Mouse (Mus musculus) midbrain, postnatal 0 days (tissue): ENCODE results near the gene Il23a. TPM values are rescaled to one million over a fixed set of nuclear protein-coding genes. Genes with fewer than 3 reads are reported as not detected.

Experiments
- ATAC-seq: fragments of 200-750 bp; cut with Nextera tagmentation; 2 replicates; pipeline ENCODE4 v1.8.0; 2017; ENCODE audit warnings: moderate number of reproducible peaks, mild to moderate bottlenecking, moderate TSS enrichment, moderate library complexity; ENCODE audit not compliant: low FRiP score
- DNase-seq: peaks from one replicate; pipeline ENCODE4 v3.0.0-alpha.2; 2015; ENCODE audit warnings: low spot score
- H3K27ac ChIP-seq: fragments of 300-500 bp; sonication (generic); 2 replicates; pipeline ENCODE4 v1.5.1; 2014; ENCODE audit warnings: low read depth, mild to moderate bottlenecking, low read length, mixed read lengths
- H3K27me3 ChIP-seq: fragments of 300-500 bp; sonication (generic); 2 replicates; pipeline ENCODE4 v1.6.1; 2014; ENCODE audit warnings: low read length, control low read depth, mixed read lengths; ENCODE audit not compliant: insufficient read depth
- H3K36me3 ChIP-seq: fragments of 300-500 bp; sonication (generic); 2 replicates; pipeline ENCODE4 v1.6.1; 2014; ENCODE audit warnings: low read length, control low read depth, mixed read lengths; ENCODE audit not compliant: insufficient read depth
- H3K4me1 ChIP-seq: fragments of 300-500 bp; sonication (generic); 2 replicates; pipeline ENCODE4 v1.6.1; 2014; ENCODE audit warnings: mild to moderate bottlenecking, control low read depth, antibody characterized with exemption, low read length, mixed read lengths; ENCODE audit not compliant: insufficient read depth
- H3K4me2 ChIP-seq: fragments of 300-500 bp; sonication (generic); 2 replicates; pipeline ENCODE4 v1.6.1; 2014; ENCODE audit warnings: low read depth, mild to moderate bottlenecking, low read length, mixed read lengths; ENCODE audit not compliant: poor library complexity, severe bottlenecking
- H3K4me3 ChIP-seq: fragments of 300-500 bp; sonication (generic); 2 replicates; pipeline ENCODE4 v1.5.1; 2014; ENCODE audit warnings: low read depth, mild to moderate bottlenecking, low read length, moderate library complexity
- H3K9ac ChIP-seq: fragments of 300-500 bp; sonication (generic); replicated peaks from 2 replicates; pipeline ENCODE4 v1.6.1; 2014; ENCODE audit warnings: mild to moderate bottlenecking, low read length, moderate library complexity, mixed read lengths; ENCODE audit not compliant: poor library complexity, severe bottlenecking
- H3K9me3 ChIP-seq: fragments of 300-500 bp; sonication (generic); 2 replicates; pipeline ENCODE4 v1.6.1; 2016; ENCODE audit warnings: low read length, control low read depth
- CTCF ChIP-seq: IDR thresholded peaks from 2 replicates; pipeline ENCODE4 v1.5.1; 2016; ENCODE audit warnings: antibody characterized with exemption, mild to moderate bottlenecking
- WGBS: fragments of 180-500 bp; shearing (Covaris S2); extraction: QIAGEN DNeasy Blood & Tissue Kit; methylation state at CpG from one replicate; pipeline ENCODE4 v1.1.7; 2014; 5-methylcytosine and 5-hydroxymethylcytosine counted together
- polyA plus RNA-seq: library from polyadenylated mRNA; unstranded; fragments of >200 nt; fragmentation: Nextera tagmentation; extraction: Ambion mirVana; gene quantifications from 2 replicates; pipeline ENCODE4 v1.2.1, GENCODE M21; 2015
- total RNA-seq: library from RNA; depleted of rRNA; stranded (reverse); fragments of >200 nt; gene quantifications from 2 replicates; pipeline ENCODE4 v1.2.3, GENCODE M21; 2014

Gene Il23a
- total and polyA plus RNA-seq, 2 experiments from 2014 or later: not detected

- Histone ChIP-seq H3K9me3 (no peaks in the 10 kb centered on the region), H3K4me2 (no peak overlapping the region), H3K4me1 (no peaks in the 10 kb centered on the region), H3K27me3 (no peaks in the 10 kb centered on the region), H3K9ac (no peak overlapping the region), H3K27ac (no peak overlapping the region), H3K36me3 (peaks cover 38% of the 10 kb centered on the region), H3K4me3 (no peak overlapping the region)
- no peak for ATAC-seq
- TF ChIP-seq CTCF: no peak
- no peak for DNase-seq
- 95% methylated on average over 4 of the region's 4 CpGs for WGBS
These were observed 12.3 kb upstream of the Il23a start for GRCm38 (mm10) chr10:128310902-128311301.

- Histone ChIP-seq H3K27ac (no peak overlapping the region; the same call in 1 of the 2 replicates), H3K9ac (no peak overlapping the region; the same call in 1 of the 2 replicates), H3K4me2 (no peak overlapping the region), H3K36me3 (peaks cover 32% of the 10 kb centered on the region), H3K9me3 (no peaks in the 10 kb centered on the region), H3K4me1 (no peaks in the 10 kb centered on the region), H3K4me3 (no peak overlapping the region), H3K27me3 (no peaks in the 10 kb centered on the region)
- 56% methylated on average over 11 of the region's 11 CpGs for WGBS
- TF ChIP-seq CTCF: no peak
- DNase-seq: peak; percentile 50
- no peak for ATAC-seq
These were observed 11.6 kb upstream of the Il23a start for GRCm38 (mm10) chr10:128310177-128310576.

GRCm38 (mm10) chr10:128309654-128310053, 11.1 kb upstream of the Il23a start:
- no peak overlapping the region for H3K4me2 ChIP-seq
- no peaks in the 10 kb centered on the region for H3K9me3 ChIP-seq
- no peak overlapping the region for H3K4me3 ChIP-seq
- H3K36me3 ChIP-seq: peaks cover 27% of the 10 kb centered on the region
- H3K4me1 ChIP-seq: peaks cover 1% of the 10 kb centered on the region; the same call in 1 of the 2 replicates
- ATAC-seq: no peak
- no peak overlapping the region for H3K9ac ChIP-seq
- no peaks in the 10 kb centered on the region for H3K27me3 ChIP-seq
- TF ChIP-seq CTCF: no peak
- no peak for DNase-seq
- no peak overlapping the region for H3K27ac ChIP-seq
- WGBS: 94% methylated on average over 7 of the region's 7 CpGs

GRCm38 (mm10) chr10:128303126-128304021, 4.8 kb upstream of the Il23a start, which contains the start of gene Pan2:
Pan2 (plus strand) TSS chr10:128303335.
- 1% methylated on average over 37 of the region's 37 CpGs for WGBS
- DNase-seq: peak; percentile 99

GRCm38 (mm10) chr10:128302785-128303125, 4.2 kb upstream of the Il23a start:
- Histone ChIP-seq H3K9me3 (no peaks in the 10 kb centered on the region), H3K27me3 (no peaks in the 10 kb centered on the region), H3K9ac (peak overlapping the region; percentile 87), H3K4me1 (peaks cover 11% of the 10 kb centered on the region), H3K4me2 (peak overlapping the region; percentile 79), H3K27ac (peak overlapping the region; percentile 97), H3K36me3 (no peaks in the 10 kb centered on the region), H3K4me3 (peak overlapping the region; percentile 49)
- no peak for DNase-seq
- TF ChIP-seq CTCF: no peak
- ATAC-seq: peak; percentile 44
- WGBS: under 1% methylated on average over 9 of the region's 9 CpGs

More at GRCm38 (mm10) chr10:128303126-128304021, 4.8 kb upstream of the Il23a start, which contains the start of gene Pan2:
- peak within 1 kb of the TSS; percentile 49 for H3K4me3 ChIP-seq
- no peaks in the 10 kb centered on the region for H3K27me3 ChIP-seq
- TF ChIP-seq CTCF: no peak
- H3K27ac ChIP-seq: peak within 1 kb of the TSS; percentile 97
- H3K4me2 ChIP-seq: peak within 1 kb of the TSS; percentile 79
- H3K4me1 ChIP-seq: peaks cover 11% of the 10 kb centered on the region
- H3K36me3 ChIP-seq: no peaks in the 10 kb centered on the region
- H3K9me3 ChIP-seq: no peaks in the 10 kb centered on the region
- peak within 1 kb of the TSS; percentile 87 for H3K9ac ChIP-seq
- ATAC-seq: peak; percentile 98

GRCm38 (mm10) chr10:128302357-128302756, 3.8 kb upstream of the Il23a start:
- H3K9me3 ChIP-seq: no peaks in the 10 kb centered on the region
- no peak for ATAC-seq
- TF ChIP-seq CTCF: no peak
- 40% methylated on average over 3 of the region's 3 CpGs for WGBS
- peak overlapping the region; percentile 79 for H3K4me2 ChIP-seq
- no peak for DNase-seq
- peak overlapping the region; percentile 97 for H3K27ac ChIP-seq
- H3K27me3 ChIP-seq: no peaks in the 10 kb centered on the region
- peaks cover 11% of the 10 kb centered on the region for H3K4me1 ChIP-seq
- H3K4me3 ChIP-seq: peak overlapping the region; percentile 49
- peak overlapping the region; percentile 87 for H3K9ac ChIP-seq
- no peaks in the 10 kb centered on the region for H3K36me3 ChIP-seq
